Mouse (Mus musculus) brain, embryonic 14.5 days (tissue): ENCODE results near the gene Nol4l.

ENCODE experiments used
- CTCF ChIP-seq: fragments of 200-500 bp; IDR thresholded peaks from 2 replicates; pipeline ENCODE4 v1.5.1; 2012; ENCODE audit warnings: inconsistent platforms, mild to moderate bottlenecking, moderate library complexity, borderline replicate concordance; ENCODE audit not compliant: insufficient read depth, insufficient read length; ENCODE audit errors: extremely low read depth
- POLR2A ChIP-seq: fragments of 200-500 bp; IDR thresholded peaks from 2 replicates; pipeline ENCODE4 v1.6.1; 2012; ENCODE audit warnings: mild to moderate bottlenecking, inconsistent platforms, borderline replicate concordance; ENCODE audit not compliant: poor library complexity, insufficient read depth, insufficient read length, severe bottlenecking; ENCODE audit errors: extremely low read depth

DNA sequence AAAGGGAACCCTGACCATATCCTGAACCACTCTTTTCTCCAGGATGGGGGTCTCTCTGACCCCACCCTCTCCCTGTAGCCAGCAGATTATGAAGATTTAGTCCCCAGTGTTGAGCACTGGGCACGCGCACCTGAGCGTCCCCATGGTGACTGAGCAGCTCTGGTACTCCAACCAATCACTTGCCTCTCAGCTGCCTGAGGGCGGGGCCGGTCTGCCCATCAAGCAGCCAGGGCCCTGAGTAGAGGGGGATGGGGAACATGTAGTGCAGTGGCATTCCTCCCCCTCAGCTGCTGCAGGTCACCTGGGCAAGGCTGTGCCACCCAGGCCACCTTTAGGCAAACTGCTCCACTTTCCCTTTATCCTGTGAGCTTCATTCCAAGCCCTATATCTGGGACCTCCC lies 107.7 kb downstream of the Nol4l start:
- TF ChIP-seq CTCF (no peak), POLR2A (no peak)
